Mouse (Mus musculus): ENCODE results near the gene Ptgdr2.

Gene Ptgdr2

GRCm38 (mm10) chr19:10937110-10937563 lies at the start of gene Ptgdr2:
Ptgdr2 (plus strand) TSS chr19:10937160.
- in situ Hi-C loops (cut with MboI; ENCODE audit: low pct_unique_long_range_greater_than_20kb in 1 of 2, low sequenced_read_pairs in 2 of 2, unreplicated experiment in 1 of 2): loop anchor here in 1 of 2 experiments (5.0 kb wide), 1 partner anchor 40 kb away; no protein-coding TSS in a partner anchor

DNA sequence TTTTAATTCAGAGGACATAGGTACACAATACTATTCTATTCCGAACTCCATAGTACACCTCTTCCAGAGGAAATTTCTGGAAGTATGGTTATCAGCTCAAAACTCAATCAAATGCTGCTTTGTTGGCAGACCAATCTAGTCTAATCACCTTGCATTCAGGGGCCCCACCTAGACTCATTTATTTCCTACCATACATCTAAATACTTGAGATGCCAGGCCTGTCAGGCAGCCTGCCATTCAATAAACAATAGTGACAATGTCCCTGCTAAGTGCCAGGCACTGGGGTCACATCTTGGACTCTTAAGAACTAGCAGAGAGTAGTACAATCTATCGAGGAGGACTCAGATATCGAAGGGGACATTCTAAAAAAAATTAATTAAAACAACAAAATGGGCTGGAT lies 44.8 kb upstream of the Ptgdr2 start:
- in situ Hi-C loops (cut with MboI; ENCODE audit: low pct_unique_long_range_greater_than_20kb in 1 of 2, low sequenced_read_pairs in 2 of 2, unreplicated experiment in 1 of 2): no loop called here

DNA sequence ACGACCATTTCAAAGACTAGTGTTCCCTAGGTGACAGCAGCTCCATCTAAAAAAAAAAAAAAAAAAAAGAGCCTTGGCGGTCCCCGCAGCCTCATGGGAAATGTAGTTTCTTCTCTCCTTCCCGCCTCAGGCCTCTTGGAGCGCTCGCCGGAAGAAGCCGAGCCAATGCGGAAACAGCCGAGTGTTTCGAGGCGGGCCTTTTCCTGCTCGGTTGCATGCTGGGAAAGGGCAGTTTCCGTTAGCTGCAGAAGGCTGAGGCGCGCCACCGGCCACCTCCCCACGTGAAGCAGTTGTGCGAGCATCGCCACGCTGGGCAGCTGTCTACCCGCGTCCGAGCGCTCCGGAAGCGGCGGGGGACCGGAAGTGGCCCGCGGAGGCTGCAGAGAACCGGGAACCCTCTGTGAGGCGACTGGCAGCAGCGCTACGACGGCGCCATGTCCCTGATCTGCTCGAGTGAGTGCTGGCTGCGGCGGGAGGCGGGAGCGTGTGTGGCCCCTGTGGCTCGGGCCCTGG lies 41.9 kb upstream of the Ptgdr2 start, which contains the start of gene Prpf19:
Gene Prpf19, plus strand, starts transcription at position 216 of the 513 bp plus-strand sequence.
- in situ Hi-C loops (cut with MboI; ENCODE audit: low pct_unique_long_range_greater_than_20kb in 1 of 2, low sequenced_read_pairs in 2 of 2, unreplicated experiment in 1 of 2): no loop called here

DNA sequence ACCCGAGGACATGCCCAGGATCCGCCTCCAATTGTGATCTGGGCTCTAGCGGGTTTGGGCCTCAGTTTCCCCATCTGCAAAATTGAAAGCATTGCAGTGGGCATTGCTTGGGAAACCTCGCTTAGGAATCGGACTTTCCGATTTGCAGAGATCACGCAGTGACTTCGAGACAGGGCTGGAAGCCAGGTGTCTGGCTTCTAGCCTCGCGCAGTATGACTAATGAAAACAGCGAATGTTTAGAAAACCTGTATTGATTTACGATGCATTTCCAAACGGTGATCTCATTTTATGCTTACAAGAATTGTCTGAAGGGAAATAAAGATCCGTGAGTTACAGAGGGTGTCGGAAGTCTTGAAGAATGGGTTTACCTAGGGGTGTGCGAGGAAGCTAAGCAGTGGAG lies 41.3 kb upstream of the Ptgdr2 start:
- in situ Hi-C loops (cut with MboI; ENCODE audit: low pct_unique_long_range_greater_than_20kb in 1 of 2, low sequenced_read_pairs in 2 of 2, unreplicated experiment in 1 of 2): no loop called here

DNA sequence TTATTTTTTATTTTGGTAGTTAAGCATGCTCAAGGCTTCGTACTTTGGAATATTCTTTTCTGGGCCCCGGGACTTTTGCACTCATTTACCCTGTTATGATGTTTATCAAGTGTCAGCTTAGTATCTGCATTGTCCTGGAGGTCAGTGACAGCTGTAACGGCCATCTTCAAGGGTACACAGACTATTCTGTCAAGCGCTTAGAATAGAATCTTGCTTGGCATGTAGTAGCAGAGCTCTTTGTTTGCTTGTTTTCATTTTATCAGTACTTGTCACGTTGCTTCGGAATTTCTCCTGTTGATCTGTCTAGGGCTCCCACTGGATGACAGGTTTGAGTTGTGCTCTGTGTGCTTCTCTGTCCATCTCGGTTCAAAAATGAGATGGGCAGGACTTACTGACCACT lies 40.1 kb upstream of the Ptgdr2 start:
- in situ Hi-C loops (cut with MboI; ENCODE audit: low pct_unique_long_range_greater_than_20kb in 1 of 2, low sequenced_read_pairs in 2 of 2, unreplicated experiment in 1 of 2): no loop called here

GRCm38 (mm10) chr19:10897491-10897890 lies 39.5 kb upstream of the Ptgdr2 start:
- in situ Hi-C loops (cut with MboI; ENCODE audit: low pct_unique_long_range_greater_than_20kb in 1 of 2, low sequenced_read_pairs in 2 of 2, unreplicated experiment in 1 of 2): no loop called here

GRCm38 (mm10) chr19:10900315-10900714 lies 36.6 kb upstream of the Ptgdr2 start:
- in situ Hi-C loops (cut with MboI; ENCODE audit: low pct_unique_long_range_greater_than_20kb in 1 of 2, low sequenced_read_pairs in 2 of 2, unreplicated experiment in 1 of 2): no loop called here

DNA sequence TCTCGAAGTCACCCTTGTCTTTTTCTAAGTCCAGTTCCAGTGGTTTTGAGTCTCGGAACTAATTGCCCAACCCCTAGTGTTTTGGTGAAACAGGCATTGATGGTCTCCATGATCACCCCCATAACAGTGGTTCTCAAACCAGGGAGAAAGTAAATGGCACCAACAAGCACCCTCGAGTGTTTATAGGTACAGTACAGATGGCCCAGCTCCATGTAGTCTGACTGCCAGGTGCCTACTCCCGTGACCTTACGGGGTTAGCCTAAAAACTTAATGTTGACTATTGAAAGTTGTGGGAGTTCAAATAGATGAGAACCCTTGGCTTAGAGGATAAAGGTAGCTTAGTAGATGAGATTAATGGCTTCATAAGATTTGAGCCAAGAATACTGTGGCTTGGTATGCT lies 35.9 kb upstream of the Ptgdr2 start:
- in situ Hi-C loops (cut with MboI; ENCODE audit: low pct_unique_long_range_greater_than_20kb in 1 of 2, low sequenced_read_pairs in 2 of 2, unreplicated experiment in 1 of 2): no loop called here

GRCm38 (mm10) chr19:10904512-10904911 lies 32.4 kb upstream of the Ptgdr2 start:
- in situ Hi-C loops (cut with MboI; ENCODE audit: low pct_unique_long_range_greater_than_20kb in 1 of 2, low sequenced_read_pairs in 2 of 2, unreplicated experiment in 1 of 2): no loop called here

- in situ Hi-C loops (cut with MboI; ENCODE audit: low pct_unique_long_range_greater_than_20kb in 1 of 2, low sequenced_read_pairs in 2 of 2, unreplicated experiment in 1 of 2): no loop called here
Observed at GRCm38 (mm10) chr19:10904927-10905727, 31.8 kb upstream of the Ptgdr2 start.

DNA sequence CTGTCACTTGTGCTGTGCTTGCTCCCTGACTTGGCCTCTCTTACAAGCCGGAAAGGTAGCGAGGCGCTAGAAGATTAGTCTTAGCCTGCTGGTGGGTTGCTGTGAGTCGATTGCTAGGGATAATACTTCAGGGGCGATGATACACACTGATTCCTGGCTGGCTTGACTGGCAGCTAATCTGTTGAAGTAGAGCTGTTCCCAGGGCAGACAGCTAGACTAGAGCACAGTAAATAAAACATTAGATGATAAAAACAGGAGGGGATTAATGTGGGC lies 31.3 kb upstream of the Ptgdr2 start:
- in situ Hi-C loops (cut with MboI; ENCODE audit: low pct_unique_long_range_greater_than_20kb in 1 of 2, low sequenced_read_pairs in 2 of 2, unreplicated experiment in 1 of 2): no loop called here

- in situ Hi-C loops (cut with MboI; ENCODE audit: low pct_unique_long_range_greater_than_20kb in 1 of 2, low sequenced_read_pairs in 2 of 2, unreplicated experiment in 1 of 2): no loop called here
Observed at GRCm38 (mm10) chr19:10907891-10908290, 29.1 kb upstream of the Ptgdr2 start.

GRCm38 (mm10) chr19:10909087-10909721 lies 27.8 kb upstream of the Ptgdr2 start:
- in situ Hi-C loops (cut with MboI; ENCODE audit: low pct_unique_long_range_greater_than_20kb in 1 of 2, low sequenced_read_pairs in 2 of 2, unreplicated experiment in 1 of 2): no loop called here

GRCm38 (mm10) chr19:10914291-10914690 lies 22.7 kb upstream of the Ptgdr2 start:
- in situ Hi-C loops (cut with MboI; ENCODE audit: low pct_unique_long_range_greater_than_20kb in 1 of 2, low sequenced_read_pairs in 2 of 2, unreplicated experiment in 1 of 2): no loop called here

DNA sequence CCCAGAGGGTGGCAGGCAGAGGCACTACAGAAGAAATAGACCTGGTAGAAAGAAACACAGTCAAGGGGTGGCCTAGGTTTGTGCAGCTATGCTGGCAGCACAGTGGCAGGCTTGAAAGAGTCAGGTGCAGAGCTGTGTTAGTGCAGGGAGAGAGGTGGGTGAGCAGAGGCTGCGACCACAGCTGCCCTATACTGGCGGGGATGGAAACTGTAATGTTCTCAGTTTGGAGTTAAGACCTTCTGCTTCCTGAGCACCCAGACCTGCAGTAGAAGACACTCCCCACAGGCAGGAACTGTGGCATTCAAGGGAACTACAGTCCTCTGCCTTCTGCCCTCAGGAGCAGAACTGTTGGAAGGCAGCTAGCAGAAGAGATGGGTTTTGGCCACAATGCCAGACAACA lies 22.1 kb upstream of the Ptgdr2 start:
- in situ Hi-C loops (cut with MboI; ENCODE audit: low pct_unique_long_range_greater_than_20kb in 1 of 2, low sequenced_read_pairs in 2 of 2, unreplicated experiment in 1 of 2): no loop called here

DNA sequence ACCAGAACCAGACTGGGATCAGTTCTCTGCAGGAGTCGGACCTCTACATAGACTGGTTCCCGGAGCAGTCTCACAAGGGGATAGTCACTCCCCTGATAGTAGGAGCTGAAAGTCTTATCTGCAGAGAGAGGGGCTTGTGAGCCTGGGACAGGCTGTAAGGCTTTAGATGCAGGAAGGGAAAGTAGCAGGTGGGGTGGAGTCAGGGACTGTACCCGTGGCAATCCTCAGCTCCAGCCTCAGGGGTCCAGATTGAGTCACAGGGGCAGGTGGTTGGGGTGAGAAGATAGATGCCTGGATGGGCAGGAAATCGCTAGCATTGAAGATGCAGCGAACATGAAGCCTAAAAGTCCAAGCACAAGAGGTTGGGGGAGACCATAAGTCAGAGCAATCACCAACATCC lies 20.5 kb upstream of the Ptgdr2 start:
- in situ Hi-C loops (cut with MboI; ENCODE audit: low pct_unique_long_range_greater_than_20kb in 1 of 2, low sequenced_read_pairs in 2 of 2, unreplicated experiment in 1 of 2): no loop called here

DNA sequence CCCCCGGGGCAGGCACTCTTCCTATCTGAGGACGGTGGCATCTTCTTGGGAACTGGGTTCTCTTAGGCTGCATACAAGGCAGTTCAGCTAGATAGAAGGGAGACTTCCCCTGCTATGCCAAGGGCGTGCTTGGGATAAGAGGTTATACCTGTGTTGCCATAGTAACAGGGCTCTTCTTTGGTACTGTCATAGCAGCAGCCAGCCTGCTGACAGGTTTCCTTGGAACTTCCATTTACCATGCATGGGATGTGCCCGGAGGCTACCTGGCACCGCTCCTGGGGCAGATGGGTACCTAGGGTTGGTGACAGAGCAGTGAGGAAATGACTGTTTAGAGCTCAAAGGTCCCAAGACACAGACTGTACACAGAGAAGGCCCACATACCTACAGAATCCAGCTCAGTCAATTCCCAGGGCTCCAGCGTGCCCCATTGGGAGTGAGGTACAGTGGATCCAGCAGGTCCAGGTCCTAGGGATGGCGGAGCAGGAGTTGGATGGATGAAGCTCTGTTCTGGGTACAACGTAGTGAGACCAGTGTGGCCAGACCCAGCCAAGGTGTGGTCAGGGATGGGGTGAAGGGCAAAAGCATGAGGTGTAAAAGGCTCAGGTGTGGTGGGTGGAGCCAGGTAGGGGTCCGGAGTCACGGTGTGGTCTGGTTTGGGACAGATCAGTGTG lies 18.5 kb upstream of the Ptgdr2 start:
- in situ Hi-C loops (cut with MboI; ENCODE audit: low pct_unique_long_range_greater_than_20kb in 1 of 2, low sequenced_read_pairs in 2 of 2, unreplicated experiment in 1 of 2): no loop called here

DNA sequence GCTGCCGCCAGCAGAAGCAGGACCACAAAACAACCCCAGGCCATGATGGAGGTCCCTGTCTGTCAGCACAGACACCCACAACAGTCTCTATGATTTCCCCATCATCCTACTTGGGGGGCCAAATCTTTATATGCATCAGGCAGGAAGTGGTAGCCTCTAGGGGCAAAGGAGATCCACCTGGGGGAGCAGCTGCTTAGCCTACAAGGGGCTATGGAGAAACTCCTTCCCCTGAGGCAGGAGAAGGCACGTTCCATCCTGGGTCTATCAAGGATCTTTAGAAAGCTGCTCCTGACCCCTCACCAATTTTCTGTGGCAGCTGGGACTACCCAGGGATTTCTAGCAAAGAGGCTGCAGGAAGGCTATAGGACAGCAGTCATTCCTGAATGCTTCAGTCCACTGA lies 16.4 kb upstream of the Ptgdr2 start, which contains the start of gene Zp1:
Gene Zp1, minus strand, starts transcription at position 101 of the 400 bp plus-strand sequence.
- in situ Hi-C loops (cut with MboI; ENCODE audit: low pct_unique_long_range_greater_than_20kb in 1 of 2, low sequenced_read_pairs in 2 of 2, unreplicated experiment in 1 of 2): no loop called here

DNA sequence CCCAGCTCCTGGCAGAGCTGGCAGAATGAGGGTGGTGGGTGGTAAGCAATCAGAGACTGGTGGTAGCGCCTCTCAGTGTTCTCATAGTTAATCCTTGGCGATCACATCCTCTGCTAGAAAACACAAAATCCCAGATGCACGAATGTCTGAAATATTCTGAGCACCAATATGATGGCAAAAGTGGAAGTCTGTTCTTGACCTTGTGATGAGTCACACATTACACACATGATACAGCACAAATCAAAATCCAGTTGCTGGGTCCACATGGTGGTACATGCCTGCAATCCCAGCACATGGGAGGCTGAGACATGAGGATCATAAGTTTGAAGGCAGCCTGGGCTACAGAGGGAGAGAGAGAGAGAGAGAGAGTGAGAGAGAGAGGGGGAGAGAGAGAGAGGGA lies 15.9 kb upstream of the Ptgdr2 start:
- in situ Hi-C loops (cut with MboI; ENCODE audit: low pct_unique_long_range_greater_than_20kb in 1 of 2, low sequenced_read_pairs in 2 of 2, unreplicated experiment in 1 of 2): no loop called here
